Mouse (Mus musculus) hindbrain, postnatal 0 days (tissue): ENCODE measurements around the gene Zfp148. TPM values are rescaled to one million over a fixed set of nuclear protein-coding genes. Genes with fewer than 3 reads are reported as not detected.

Experiments used
- ATAC-seq: fragments of 200-750 bp; cut with Nextera tagmentation; 2 replicates; pipeline ENCODE4 v1.8.0; 2017; ENCODE audit warnings: mild to moderate bottlenecking, moderate TSS enrichment, moderate library complexity
- DNase-seq: peaks from one replicate; pipeline ENCODE4 v3.0.0-alpha.2; 2015; ENCODE audit warnings: low spot score
- H3K27ac ChIP-seq: fragments of 300-500 bp; sonication (generic); 2 replicates; pipeline ENCODE4 v1.5.1; 2014; ENCODE audit warnings: mild to moderate bottlenecking
- H3K27me3 ChIP-seq: fragments of 300-500 bp; sonication (generic); 2 replicates; pipeline ENCODE4 v1.6.1; 2014; ENCODE audit warnings: low read length, mixed read lengths; ENCODE audit not compliant: insufficient read depth
- H3K36me3 ChIP-seq: fragments of 300-500 bp; sonication (generic); 2 replicates; pipeline ENCODE4 v1.6.1; 2014; ENCODE audit warnings: low read length, mixed read lengths; ENCODE audit not compliant: insufficient read depth
- H3K4me1 ChIP-seq: fragments of 300-500 bp; sonication (generic); 2 replicates; pipeline ENCODE4 v1.6.1; 2014; ENCODE audit warnings: antibody characterized with exemption, low read length, mixed read lengths; ENCODE audit not compliant: insufficient read depth
- H3K4me2 ChIP-seq: fragments of 300-500 bp; sonication (generic); 2 replicates; pipeline ENCODE4 v1.6.1; 2014; ENCODE audit warnings: low read depth, mild to moderate bottlenecking, low read length, moderate library complexity, mixed read lengths
- H3K4me3 ChIP-seq: fragments of 300-500 bp; sonication (generic); 2 replicates; pipeline ENCODE4 v1.5.1; 2014; ENCODE audit warnings: low read length
- H3K9ac ChIP-seq: fragments of 300-500 bp; sonication (generic); replicated peaks from 2 replicates; pipeline ENCODE4 v1.6.1; 2014; ENCODE audit warnings: mild to moderate bottlenecking, low read length, moderate library complexity, mixed read lengths
- H3K9me3 ChIP-seq: fragments of 300-500 bp; sonication (generic); 2 replicates; pipeline ENCODE4 v1.6.1; 2016; ENCODE audit warnings: low read length, mixed read lengths
- CTCF ChIP-seq: IDR thresholded peaks from 2 replicates; pipeline ENCODE4 v1.5.1; 2016; ENCODE audit warnings: antibody characterized with exemption, control low read depth, low read depth
- WGBS: fragments of 180-500 bp; shearing (Covaris S2); extraction: QIAGEN DNeasy Blood & Tissue Kit; methylation state at CpG from one replicate; pipeline ENCODE4 v1.1.7; 2014; 5-methylcytosine and 5-hydroxymethylcytosine counted together
- polyA plus RNA-seq: library from polyadenylated mRNA; unstranded; fragments of >200 nt; fragmentation: Nextera tagmentation; extraction: Ambion mirVana; gene quantifications from 2 replicates; pipeline ENCODE4 v1.2.1, GENCODE M21; 2015
- total RNA-seq: library from RNA; depleted of rRNA; stranded (reverse); fragments of >200 nt; gene quantifications from 2 replicates; pipeline ENCODE4 v1.2.3, GENCODE M21; 2014

Gene Zfp148
- total and polyA plus RNA-seq, 2 experiments from 2014 or later, result 33.6 to 44.4 TPM

DNA sequence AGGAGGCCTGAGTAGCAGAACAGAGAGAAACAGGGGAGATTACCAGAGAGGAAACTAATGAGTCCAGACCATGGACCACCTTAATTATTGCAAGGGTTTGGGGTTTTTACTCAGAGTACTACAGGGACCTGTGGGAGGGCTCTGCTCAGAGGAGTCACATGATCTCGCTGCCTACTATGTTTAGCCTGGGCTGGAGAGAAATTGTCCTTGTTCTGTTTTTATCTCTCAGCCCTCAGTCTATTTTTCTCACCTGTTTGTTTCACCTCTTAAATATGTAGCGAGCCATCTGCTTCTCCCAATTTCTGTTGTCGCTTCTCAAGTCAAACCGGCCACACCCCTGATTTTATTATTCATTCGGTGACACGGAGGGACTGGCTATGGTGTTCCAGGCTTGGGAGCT lies 14.9 kb upstream of the Zfp148 start:
- Histone ChIP-seq H3K9ac (no peak overlapping the region), H3K9me3 (no peaks in the 10 kb centered on the region), H3K36me3 (no peaks in the 10 kb centered on the region), H3K4me2 (no peak overlapping the region), H3K27ac (no peak overlapping the region), H3K4me1 (no peaks in the 10 kb centered on the region), H3K27me3 (no peaks in the 10 kb centered on the region), H3K4me3 (no peak overlapping the region)
- DNase-seq, result no peak
- WGBS, result 87% methylated on average over 6 of the region's 6 CpGs
- no peak for TF ChIP-seq CTCF
- no peak for ATAC-seq

DNA sequence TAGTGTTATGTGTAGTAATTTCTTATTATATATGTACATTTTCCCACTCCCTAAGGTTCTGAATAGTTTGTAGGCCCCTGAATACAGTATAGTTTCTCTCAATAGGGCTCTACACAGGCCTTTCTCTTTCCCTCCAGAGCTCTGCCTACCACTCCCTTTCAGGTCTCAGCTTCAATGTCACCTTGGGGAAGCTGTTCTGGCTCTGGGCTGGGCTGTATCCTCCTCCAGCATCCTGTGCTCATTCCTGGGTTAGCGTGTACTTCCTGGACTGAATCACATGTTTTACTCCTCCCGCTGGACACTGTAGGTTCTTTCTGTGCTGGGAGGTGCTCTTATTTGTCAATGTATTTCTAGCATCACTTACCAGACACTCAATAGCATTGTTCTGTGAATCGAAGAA lies 12.0 kb upstream of the Zfp148 start:
- Histone ChIP-seq H3K36me3 (no peaks in the 10 kb centered on the region), H3K4me3 (no peak overlapping the region), H3K27me3 (no peaks in the 10 kb centered on the region), H3K9me3 (no peaks in the 10 kb centered on the region), H3K4me2 (no peak overlapping the region), H3K4me1 (no peaks in the 10 kb centered on the region), H3K9ac (no peak overlapping the region), H3K27ac (no peak overlapping the region)
- 58% methylated on average over 3 of the region's 3 CpGs for WGBS
- no peak for TF ChIP-seq CTCF
- ATAC-seq, result no peak
- DNase-seq, result no peak

DNA sequence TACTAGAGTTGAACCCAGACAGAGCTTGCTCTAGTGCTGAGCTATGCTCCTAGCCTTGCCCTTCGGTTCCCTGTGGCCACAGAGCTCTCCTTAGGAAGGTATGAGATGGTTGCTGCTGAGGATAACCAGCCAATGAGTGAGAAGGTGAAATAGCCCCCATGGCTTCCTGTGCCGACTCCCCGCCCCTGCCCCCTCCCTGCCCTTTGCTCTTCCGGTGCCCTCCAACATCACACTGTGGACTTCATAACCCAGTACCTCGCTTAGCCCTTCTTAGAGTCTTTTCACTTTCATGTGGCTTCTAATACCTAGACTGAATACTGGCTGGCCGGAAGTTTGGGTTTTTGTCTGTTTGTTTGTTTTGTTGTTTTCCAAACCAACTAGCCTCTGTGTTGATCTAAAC lies 9.8 kb upstream of the Zfp148 start:
- WGBS, result 69% methylated on average over 6 of the region's 6 CpGs
- no peak overlapping the region for H3K27ac ChIP-seq
- H3K4me2 ChIP-seq, result no peak overlapping the region
- no peaks in the 10 kb centered on the region for H3K36me3 ChIP-seq
- ATAC-seq (no peak), DNase-seq (no peak)
- H3K4me1 ChIP-seq, result no peaks in the 10 kb centered on the region
- no peak overlapping the region for H3K9ac ChIP-seq
- H3K27me3 ChIP-seq, result no peaks in the 10 kb centered on the region
- no peak overlapping the region for H3K4me3 ChIP-seq
- no peak for TF ChIP-seq CTCF
- H3K9me3 ChIP-seq, result no peaks in the 10 kb centered on the region

DNA sequence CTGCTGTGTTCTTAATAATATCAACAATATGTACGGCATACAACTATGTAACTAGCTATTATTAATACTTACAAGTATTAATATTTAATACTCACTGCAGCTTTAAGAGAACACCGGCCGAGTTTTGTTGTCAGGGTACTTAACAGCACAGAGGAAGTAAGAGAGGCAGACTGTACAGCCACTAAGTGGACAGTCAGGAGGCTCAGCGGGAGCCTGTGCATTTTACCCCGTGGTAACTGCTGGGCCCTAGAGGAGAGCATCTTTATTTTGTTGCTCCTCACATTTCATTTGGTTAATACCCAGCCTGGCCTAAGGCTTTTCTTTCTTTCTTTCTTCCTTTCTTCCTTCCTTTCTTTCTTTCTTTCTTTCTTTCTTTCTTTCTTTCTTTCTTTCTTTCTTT lies 8.0 kb upstream of the Zfp148 start:
- H3K4me1 ChIP-seq, result no peaks in the 10 kb centered on the region
- H3K9me3 ChIP-seq, result no peaks in the 10 kb centered on the region
- no peak overlapping the region for H3K4me3 ChIP-seq
- no peak overlapping the region for H3K4me2 ChIP-seq
- no peaks in the 10 kb centered on the region for H3K36me3 ChIP-seq
- H3K27ac ChIP-seq, result no peak overlapping the region
- no peak overlapping the region for H3K9ac ChIP-seq
- DNase-seq (no peak), ATAC-seq (no peak)
- 64% methylated on average over 5 of the region's 5 CpGs for WGBS
- H3K27me3 ChIP-seq, result no peaks in the 10 kb centered on the region
- TF ChIP-seq CTCF, result no peak

DNA sequence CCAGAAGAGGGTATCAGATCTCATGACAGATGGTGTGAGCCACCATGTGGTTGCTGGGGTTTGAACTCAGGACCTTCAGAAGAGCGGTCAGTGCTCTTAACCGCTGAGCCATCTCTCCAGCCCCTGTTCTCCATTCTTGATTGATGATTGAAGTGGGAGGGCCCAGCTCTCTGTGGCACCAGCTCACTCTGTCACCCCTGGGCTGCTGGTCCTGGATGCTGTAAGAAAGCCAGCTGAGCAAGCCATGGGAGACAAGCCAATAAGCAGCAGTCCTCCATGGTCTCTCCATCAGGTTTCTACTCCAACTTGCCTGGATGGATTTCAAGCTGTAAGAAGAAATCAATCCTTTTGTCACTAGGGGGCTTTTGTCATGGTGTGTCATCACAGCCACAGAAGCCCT lies 7.3 kb upstream of the Zfp148 start:
- Histone ChIP-seq H3K36me3 (no peaks in the 10 kb centered on the region), H3K4me1 (no peaks in the 10 kb centered on the region), H3K4me2 (no peak overlapping the region), H3K27ac (no peak overlapping the region), H3K9me3 (no peaks in the 10 kb centered on the region), H3K9ac (no peak overlapping the region), H3K4me3 (no peak overlapping the region), H3K27me3 (no peaks in the 10 kb centered on the region)
- 96% methylated on average over 2 of the region's 2 CpGs for WGBS
- DNase-seq (no peak), ATAC-seq (no peak)
- TF ChIP-seq CTCF, result no peak

DNA sequence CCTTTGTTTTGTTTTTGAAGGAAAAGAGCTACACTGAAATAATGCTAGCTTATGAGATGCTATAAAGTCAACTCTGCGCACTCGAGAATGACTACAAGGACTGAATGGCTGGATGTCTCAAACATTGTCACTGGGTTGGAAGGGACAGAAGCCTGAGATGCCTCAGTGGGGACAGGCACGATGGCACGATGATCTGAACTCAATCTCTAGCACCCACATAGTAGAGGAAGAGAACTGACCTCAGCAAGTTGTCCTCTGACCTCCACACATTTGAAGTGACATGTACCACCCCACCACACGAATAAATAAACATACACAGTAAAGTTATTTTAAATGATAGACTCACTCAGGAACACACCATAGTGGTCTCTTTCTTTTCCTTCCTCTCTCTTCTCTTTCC lies 4.4 kb upstream of the Zfp148 start:
- Histone ChIP-seq H3K9me3 (no peaks in the 10 kb centered on the region), H3K4me2 (no peak overlapping the region), H3K4me1 (no peaks in the 10 kb centered on the region; the same call in 1 of the 2 replicates), H3K27me3 (no peaks in the 10 kb centered on the region), H3K27ac (no peak overlapping the region), H3K4me3 (no peak overlapping the region), H3K36me3 (no peaks in the 10 kb centered on the region), H3K9ac (no peak overlapping the region)
- 83% methylated on average over 5 of the region's 5 CpGs for WGBS
- DNase-seq, result no peak
- no peak for ATAC-seq
- no peak for TF ChIP-seq CTCF

DNA sequence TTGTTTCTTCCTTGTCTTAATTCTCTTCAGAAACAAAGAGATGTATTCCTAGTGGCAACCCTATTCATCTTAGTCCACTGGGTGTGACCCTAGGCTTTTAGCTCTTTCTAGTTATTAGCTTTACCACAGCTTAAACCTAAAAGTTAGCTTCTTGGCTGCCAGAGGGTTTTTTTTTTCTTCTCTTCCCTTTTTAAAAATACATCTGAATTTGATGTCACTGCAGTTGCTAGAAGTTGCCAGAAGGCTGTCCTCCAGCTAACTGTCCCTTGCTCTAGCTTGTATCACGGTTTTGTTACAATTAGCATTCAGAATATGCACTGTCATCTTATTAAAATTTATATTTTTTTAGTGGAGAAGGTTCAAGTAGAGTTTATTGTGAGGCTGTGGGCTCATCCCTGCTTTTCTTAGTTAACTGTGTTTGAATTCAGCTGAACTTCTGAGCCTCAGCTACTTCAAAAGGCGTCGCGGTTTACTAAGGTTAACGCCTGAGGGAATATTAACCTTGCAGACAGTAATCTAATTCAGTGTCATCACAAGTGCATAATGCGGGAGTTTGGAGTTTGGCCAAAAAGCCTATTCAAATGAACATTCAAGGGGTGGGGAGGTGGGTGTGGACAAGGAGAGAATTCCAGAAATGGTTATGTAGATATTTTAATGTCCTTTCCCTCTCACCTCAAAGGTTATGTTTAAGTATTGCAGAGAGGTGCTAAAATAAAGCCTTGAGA lies 1.3 kb upstream of the Zfp148 start:
- no peaks in the 10 kb centered on the region for H3K9me3 ChIP-seq
- no peak; the same call in 1 of the 2 replicates for TF ChIP-seq CTCF
- H3K27ac ChIP-seq, result peak overlapping the region; percentile 97
- ATAC-seq (no peak), DNase-seq (peak; percentile 50)
- H3K4me3 ChIP-seq, result no peak overlapping the region; the same call in 1 of the 2 replicates
- peak overlapping the region; percentile 82 for H3K4me2 ChIP-seq
- no peaks in the 10 kb centered on the region for H3K27me3 ChIP-seq
- no peaks in the 10 kb centered on the region; the same call in 1 of the 2 replicates for H3K4me1 ChIP-seq
- WGBS, result 24% methylated on average over 6 of the region's 6 CpGs
- peak overlapping the region; percentile 97; the same call in 1 of the 2 replicates for H3K9ac ChIP-seq
- no peaks in the 10 kb centered on the region for H3K36me3 ChIP-seq
